In the genomic region with DNA sequence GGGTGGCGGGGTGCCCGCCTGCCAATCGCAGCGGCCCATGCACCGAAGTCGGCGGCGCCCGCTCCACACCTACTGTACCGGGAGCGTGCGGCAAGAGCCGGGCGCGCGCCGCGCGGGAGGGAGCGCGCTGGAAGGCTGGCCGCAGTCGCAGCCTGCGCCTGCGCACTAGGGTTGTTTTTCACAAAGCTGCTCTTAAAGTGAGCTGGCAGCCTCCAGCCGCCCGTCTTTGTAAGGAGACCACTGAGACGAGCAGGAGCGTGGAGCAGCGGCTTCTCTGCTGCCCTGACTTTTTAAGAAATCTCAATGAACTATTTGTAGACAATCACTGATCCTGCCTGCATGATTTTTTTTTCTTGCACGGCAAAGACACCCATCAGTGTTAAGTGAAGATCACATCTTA, we compare ENCODE assay signal across 8 mouse cellular contexts. TPM values are rescaled to one million over a fixed set of nuclear protein-coding genes. Genes with fewer than 3 reads are reported as not detected.
DNase-seq lines count a peak whose midpoint lies in the region; ATAC-seq lines count a peak whose summit lies in the region.

A gene (plus strand): TSS at position 195 of the 400 bp plus-strand sequence.

- peak; percentile 96 for DNase-seq in T-cell, adult 2 months (ENCODE audit: low spot score)
- peak; percentile 97 to 98 for DNase-seq in cerebellum, postnatal 36 days
- peak; percentile 97 for DNase-seq in gastrocnemius, adult 18-20 months (ENCODE audit: low spot score)
- peak; percentile 96 to 97 for DNase-seq in left cerebral cortex, adult 18-20 months (ENCODE audit: low spot score in 2 of 2)
- DNase-seq in right cerebral cortex, adult 18-20 months, result peak; percentile 97
- peak; percentile 87 for DNase-seq in urinary bladder, postnatal 10 days (ENCODE audit: low spot score)

- peaks cover 4% of the 10 kb centered on the region for H3K4me1 ChIP-seq in hindbrain, embryonic 16.5 days (ENCODE audit: control insufficient read depth, insufficient read depth, low read depth, low read length)

- H3K9me3 ChIP-seq in hindbrain, embryonic 16.5 days (ENCODE audit: control insufficient read depth, low read length), result no peaks in the 10 kb centered on the region

- peak; percentile 71 for ATAC-seq in hindbrain, embryonic 16.5 days

- H3K36me3 ChIP-seq in hindbrain, embryonic 16.5 days (ENCODE audit: control insufficient read depth, insufficient read depth, low read length), result 0 out of 2 replicates have a peak, but pooled peaks cover 3% of the 10 kb centered on the region
- peaks cover 7% of the 10 kb centered on the region; the same call in 1 of the 2 replicates for H3K36me3 ChIP-seq in macrophage (ENCODE audit: inconsistent target)

- peak within 1 kb of the TSS; percentile 60 for H3K4me2 ChIP-seq in hindbrain, embryonic 16.5 days (ENCODE audit: low read length)

- H3K4me3 ChIP-seq in hindbrain, embryonic 16.5 days (ENCODE audit: low read length), result peak within 1 kb of the TSS; percentile 93
- peak within 1 kb of the TSS; percentile 90 for H3K4me3 ChIP-seq in macrophage (ENCODE audit: inconsistent target)

- peak within 1 kb of the TSS; percentile 100 for H3K27ac ChIP-seq in hindbrain, embryonic 16.5 days (ENCODE audit: low read depth, low read length)
- peak within 1 kb of the TSS; percentile 86 for H3K27ac ChIP-seq in macrophage

- H3K9ac ChIP-seq in hindbrain, embryonic 16.5 days (ENCODE audit: low read depth, low read length), result peak within 1 kb of the TSS; percentile 100

- H3K27me3 ChIP-seq in hindbrain, embryonic 16.5 days (replicated peaks; ENCODE audit: control insufficient read depth, insufficient read depth, low read length), result no peaks in the 10 kb centered on the region

- WGBS in hindbrain, embryonic 16.5 days, result 0% methylated on average over 10 of the region's 31 CpGs
- WGBS in macrophage (ENCODE audit: missing documents), result 0% methylated on average over 15 of the region's 31 CpGs

- peaks cover 38% of the 10 kb centered on the region for H3K79me2 ChIP-seq in macrophage (ENCODE audit: inconsistent target)

RNA-seq across cellular contexts. Expression of the gene that starts here (rescaled TPM):
- total RNA-seq in gastrocnemius, adult 18-20 months (2021), result 100 to 1,000 TPM in 1 of 2 experiments, 10 to 100 TPM in 1; 38.6 to 147 TPM
- 39.7 and 43.6 TPM in 2 replicates for polyA plus RNA-seq in hindbrain, embryonic 16.5 days (2015; fragmentation: Nextera tagmentation; extraction: Ambion mirVana)
- 10 to 100 TPM; 37.3 to 40.1 TPM for total RNA-seq in left cerebral cortex, adult 18-20 months (2021)
- total RNA-seq in macrophage (2018; cell fraction: chromatin; rRNA removed), result 100 to 1,000 TPM in 12 of 26 experiments, 10 to 100 TPM in 11, 1 to 10 TPM in 3; 8.0 to 378 (median 60.0) TPM
- total RNA-seq in macrophage (2018; cell fraction: cytosol; rRNA removed), result 100 to 1,000 TPM in 11 of 26 experiments, 10 to 100 TPM in 13, 1 to 10 TPM in 2; 7.1 to 154 (median 91.5) TPM
- total RNA-seq in macrophage (2018; cell fraction: nucleus; rRNA removed), result 100 to 1,000 TPM in 9 of 26 experiments, 10 to 100 TPM in 15, 1 to 10 TPM in 2; 4.7 to 381 (median 49.8) TPM
- polyA plus RNA-seq in macrophage (2018), result 43.8 to 78.6 TPM (median 54.2 TPM) in 3 replicates

Comparison
In these comparisons a context has a peak if more than half of its experiments do, and no peak if none do; other contexts are left out.
1. Peak in every context shown above with its lines: DNase-seq, ATAC-seq, H3K4me3 ChIP-seq and H3K27ac ChIP-seq.